Mouse (Mus musculus) layer of hippocampus, adult 9-11 months (tissue): Measurements from ENCODE around the gene Ltb.

ENCODE experiments used
- DNase-seq: peaks from one replicate; pipeline ENCODE4 v3.0.0; 2022

Ltb gene

GRCm38 (mm10) chr17:35193881-35194843 is at the start of gene Ltb:
Gene Ltb (plus strand): TSS chr17:35194439.
- no peak for DNase-seq

GRCm38 (mm10) chr17:35146139-35146538 is 48.1 kb upstream of the Ltb start:
- no peak for DNase-seq

- DNase-seq = no peak
Measured at GRCm38 (mm10) chr17:35147348-35147747, 46.9 kb upstream of the Ltb start.

GRCm38 (mm10) chr17:35147922-35148639 is 46.2 kb upstream of the Ltb start:
- no peak for DNase-seq

- no peak for DNase-seq
Measured at GRCm38 (mm10) chr17:35152121-35152520, 42.1 kb upstream of the Ltb start.

GRCm38 (mm10) chr17:35153077-35153476 is 41.2 kb upstream of the Ltb start:
- no peak for DNase-seq

GRCm38 (mm10) chr17:35153931-35154330 is 40.3 kb upstream of the Ltb start:
- DNase-seq = no peak

- DNase-seq = no peak
Measured at GRCm38 (mm10) chr17:35154616-35155015, 39.6 kb upstream of the Ltb start.

- no peak for DNase-seq
Measured at GRCm38 (mm10) chr17:35155451-35155850, 38.8 kb upstream of the Ltb start.

- no peak for DNase-seq
Measured at GRCm38 (mm10) chr17:35156461-35157200, 37.6 kb upstream of the Ltb start.

GRCm38 (mm10) chr17:35157254-35157653 is 37.0 kb upstream of the Ltb start:
- no peak for DNase-seq

- DNase-seq = no peak
Measured at GRCm38 (mm10) chr17:35157661-35158175, 36.5 kb upstream of the Ltb start.

GRCm38 (mm10) chr17:35158850-35159593 is 35.2 kb upstream of the Ltb start:
- no peak for DNase-seq

- DNase-seq = no peak
Measured at GRCm38 (mm10) chr17:35159638-35160037, 34.6 kb upstream of the Ltb start.

GRCm38 (mm10) chr17:35161421-35161820 is 32.8 kb upstream of the Ltb start:
- DNase-seq = no peak

- no peak for DNase-seq
Measured at GRCm38 (mm10) chr17:35162121-35162520, 32.1 kb upstream of the Ltb start.

- DNase-seq = no peak
Measured at GRCm38 (mm10) chr17:35162730-35163129, 31.5 kb upstream of the Ltb start.

- DNase-seq = no peak
Measured at GRCm38 (mm10) chr17:35163326-35164081, 30.7 kb upstream of the Ltb start.

- no peak for DNase-seq
Measured at GRCm38 (mm10) chr17:35164218-35164567, 30.0 kb upstream of the Ltb start.

GRCm38 (mm10) chr17:35164568-35165450 is 29.4 kb upstream of the Ltb start, which contains the start of gene Prrc2a:
Gene Prrc2a (minus strand): TSS chr17:35164897.
- DNase-seq = peak; percentile 99
